Mouse (Mus musculus) lung, postnatal 14 days (tissue): ENCODE measurements around the gene Cir1.

Experiments used
- DNase-seq: peaks from one replicate; pipeline ENCODE4 v3.0.0; 2021

Gene Cir1

GRCm38 (mm10) chr2:73298841-73299240, 13.7 kb downstream of the Cir1 start:
- no peak for DNase-seq

GRCm38 (mm10) chr2:73298154-73298553, 14.3 kb downstream of the Cir1 start:
- no peak for DNase-seq

GRCm38 (mm10) chr2:73295023-73295422, 17.5 kb downstream of the Cir1 start:
- no peak for DNase-seq

GRCm38 (mm10) chr2:73291130-73291529, 21.4 kb downstream of the Cir1 start:
- DNase-seq: no peak

GRCm38 (mm10) chr2:73285630-73286029, 26.9 kb downstream of the Cir1 start:
- DNase-seq: no peak

GRCm38 (mm10) chr2:73281707-73282106, 30.8 kb downstream of the Cir1 start:
- no peak for DNase-seq

- no peak for DNase-seq
These were observed 31.3 kb downstream of the Cir1 start for GRCm38 (mm10) chr2:73281048-73281661.

GRCm38 (mm10) chr2:73280356-73281047, 32.0 kb downstream of the Cir1 start:
- no peak for DNase-seq

- DNase-seq: no peak
These were observed 33.0 kb downstream of the Cir1 start for GRCm38 (mm10) chr2:73279271-73280038.

- DNase-seq: no peak
These were observed 33.6 kb downstream of the Cir1 start for GRCm38 (mm10) chr2:73278869-73279268.

- DNase-seq: peak; percentile 94
These were observed 34.2 kb downstream of the Cir1 start for GRCm38 (mm10) chr2:73278131-73278854.

- no peak for DNase-seq
These were observed 34.8 kb downstream of the Cir1 start for GRCm38 (mm10) chr2:73277709-73278075.

- no peak for DNase-seq
These were observed 35.3 kb downstream of the Cir1 start for GRCm38 (mm10) chr2:73277021-73277708.

GRCm38 (mm10) chr2:73276141-73276571, 36.3 kb downstream of the Cir1 start:
- DNase-seq: no peak

GRCm38 (mm10) chr2:73275261-73276040, 37.0 kb downstream of the Cir1 start:
- DNase-seq: no peak

GRCm38 (mm10) chr2:73274119-73274920, 38.2 kb downstream of the Cir1 start:
- no peak for DNase-seq

GRCm38 (mm10) chr2:73273249-73274118, 39.0 kb downstream of the Cir1 start:
- DNase-seq: no peak

GRCm38 (mm10) chr2:73272351-73273248, 39.9 kb downstream of the Cir1 start:
- DNase-seq: no peak
